Mouse (Mus musculus): ENCODE data around the gene Evx1. TPM values are rescaled to one million over a fixed set of nuclear protein-coding genes. Genes with fewer than 3 reads are reported as not detected.
"Not testable (repeated sequence)": the region's sequence is repeated elsewhere in the genome, so short reads cannot be mapped to it uniquely, and the experiment has no call there.

Evx1 gene
- polyA plus RNA-seq, 1 experiment, result not detected

DNA sequence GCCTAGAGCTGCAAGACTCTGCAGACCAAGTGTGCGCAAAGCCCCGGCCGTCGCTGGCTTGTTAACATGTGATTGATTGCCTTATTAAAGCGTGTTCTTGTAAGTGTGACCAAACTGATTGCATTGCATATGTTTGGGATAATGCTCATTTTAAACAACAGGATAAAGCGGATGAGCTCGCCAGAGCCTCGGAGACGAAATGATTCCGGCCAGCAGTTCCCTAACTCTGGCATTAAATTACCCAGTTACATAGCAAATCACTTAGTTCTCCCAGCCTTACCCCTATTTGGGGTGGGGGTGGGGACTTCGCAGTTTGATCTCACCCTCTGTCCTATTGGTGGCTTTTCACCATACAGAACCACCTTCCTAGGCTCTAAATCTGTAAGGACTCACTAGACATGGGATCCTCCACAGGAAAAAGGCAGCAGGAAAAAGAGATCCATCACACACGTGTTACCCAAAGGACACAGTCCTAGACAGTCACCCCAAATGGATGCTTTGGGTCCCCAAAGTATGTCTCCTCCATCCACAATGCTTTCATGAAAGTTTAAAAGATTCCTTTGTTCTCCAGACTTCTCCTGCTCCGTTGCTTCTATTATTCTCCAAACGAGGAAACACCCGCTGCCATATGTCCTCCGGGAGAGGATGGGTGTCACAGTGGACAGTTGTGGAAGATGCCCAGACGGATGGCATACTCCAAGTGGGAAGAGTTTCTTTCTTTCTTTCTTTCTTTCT is 6.8 kb downstream of the Evx1 start:
- no peaks in the 10 kb centered on the region for H3K4me1 ChIP-seq (ENCODE audit: control insufficient read depth, insufficient read depth, low read length)
- H3K4me3 ChIP-seq (ENCODE audit: insufficient read depth, low read length), result no peak overlapping the region
- H3K27ac ChIP-seq (ENCODE audit: insufficient read depth, low read length), result no peak overlapping the region
- TF ChIP-seq CTCF (IDR thresholded peaks at IDR 0.05; ENCODE audit: borderline replicate concordance, insufficient read depth, low read length) (no peak), POLR2A (IDR thresholded peaks at IDR 0.05; ENCODE audit: low read depth, low read length) (no peak)

DNA sequence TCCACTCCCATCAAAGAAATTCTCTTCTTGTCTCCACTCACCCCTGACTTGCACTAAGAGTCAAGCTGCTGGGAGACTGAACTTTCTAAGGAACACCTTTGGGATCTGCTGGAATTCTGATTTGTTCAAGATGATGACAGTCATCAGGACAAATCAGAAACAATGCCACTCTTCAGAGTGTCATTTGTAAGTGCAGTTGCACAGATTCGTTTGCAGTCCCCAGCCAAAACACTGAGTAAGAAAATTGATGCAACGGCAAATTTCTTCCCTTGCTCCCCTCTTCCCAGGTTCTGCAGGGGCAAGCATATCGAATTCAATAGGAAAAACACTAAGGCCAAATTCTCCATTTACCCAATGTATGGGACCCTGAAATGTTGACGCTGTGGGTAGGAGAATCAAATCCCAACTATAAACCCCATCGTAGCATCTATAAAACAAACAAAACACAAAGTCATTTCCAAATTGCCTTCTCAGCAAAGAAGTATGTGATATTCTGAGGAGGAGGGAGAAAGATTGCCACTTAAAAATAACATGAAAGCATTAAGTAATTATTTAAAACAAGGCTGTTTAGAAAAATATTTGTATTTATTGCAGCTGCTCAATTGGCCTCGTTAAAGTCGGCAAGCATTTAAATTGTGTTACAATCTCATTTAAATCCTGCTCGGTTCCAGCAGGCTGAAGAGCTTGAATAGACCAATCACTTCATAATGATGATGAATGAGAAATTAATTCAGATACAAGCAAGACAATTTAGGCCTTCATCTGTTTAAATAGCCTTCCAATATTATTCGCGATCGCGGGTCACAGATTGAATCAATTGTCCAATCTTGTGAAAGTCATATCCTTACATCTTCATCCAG is 7.9 kb downstream of the Evx1 start:
- Histone ChIP-seq H3K4me1 (ENCODE audit: control insufficient read depth, insufficient read depth, low read length) (no peaks in the 10 kb centered on the region), H3K4me3 (ENCODE audit: insufficient read depth, low read length) (no peak overlapping the region), H3K27ac (ENCODE audit: insufficient read depth, low read length) (no peak overlapping the region)
- TF ChIP-seq CTCF (IDR thresholded peaks at IDR 0.05; ENCODE audit: borderline replicate concordance, insufficient read depth, low read length), result no peak
- TF ChIP-seq POLR2A (IDR thresholded peaks at IDR 0.05; ENCODE audit: low read depth, low read length), result no peak

DNA sequence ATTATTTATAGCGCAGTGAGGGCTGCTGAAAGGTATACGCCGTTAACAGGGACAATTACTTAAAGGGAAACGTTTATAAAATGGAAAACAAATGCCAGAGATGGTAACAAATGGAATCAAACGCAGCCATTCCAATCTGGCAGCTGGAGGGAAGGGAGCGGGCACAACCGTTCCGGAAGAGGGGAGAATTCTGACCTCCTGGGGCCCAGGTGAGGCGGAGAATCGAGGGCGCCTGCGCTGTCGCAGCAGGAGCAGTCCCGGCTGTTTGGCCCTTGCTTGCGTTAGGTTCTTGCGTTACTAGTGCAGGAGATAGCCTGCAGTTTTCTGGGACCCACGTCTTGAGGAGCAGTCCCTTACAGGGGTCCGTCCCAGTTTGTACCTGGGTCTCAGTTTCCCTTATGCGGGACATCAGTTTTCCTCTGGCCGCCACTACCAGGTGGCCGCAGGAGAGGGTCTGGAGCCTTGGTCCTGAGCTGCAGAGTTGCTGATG is 8.6 kb downstream of the Evx1 start:
- H3K4me3 ChIP-seq (ENCODE audit: insufficient read depth, low read length), result no peak overlapping the region
- no peaks in the 10 kb centered on the region for H3K4me1 ChIP-seq (ENCODE audit: control insufficient read depth, insufficient read depth, low read length)
- no peak overlapping the region for H3K27ac ChIP-seq (ENCODE audit: insufficient read depth, low read length)
- TF ChIP-seq CTCF (IDR thresholded peaks at IDR 0.05; ENCODE audit: borderline replicate concordance, insufficient read depth, low read length) (no peak), POLR2A (IDR thresholded peaks at IDR 0.05; ENCODE audit: low read depth, low read length) (no peak)

DNA sequence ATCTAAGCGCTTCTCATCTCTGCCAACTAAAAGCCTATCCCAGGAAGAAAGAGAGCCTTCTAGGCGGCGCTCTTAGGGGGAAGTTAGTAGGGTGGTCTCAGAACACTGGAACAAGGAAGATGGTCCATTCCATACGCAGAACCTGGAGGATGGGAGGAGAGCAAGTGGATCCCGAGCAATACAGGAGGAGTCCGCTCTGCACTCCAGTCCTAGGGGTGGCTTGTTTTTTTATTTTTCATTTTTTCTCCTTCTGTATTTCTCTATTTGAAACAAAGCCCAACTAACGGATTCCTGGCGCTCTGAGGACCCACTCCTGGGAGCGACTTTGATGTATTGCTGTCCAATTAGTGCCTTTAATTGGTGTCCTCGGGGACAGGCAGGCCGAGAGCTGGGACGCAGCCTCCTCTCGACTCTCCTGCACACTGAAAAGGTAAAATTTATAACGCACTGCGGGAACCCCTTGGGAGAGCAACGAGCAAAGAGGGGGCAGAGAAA is 9.5 kb downstream of the Evx1 start:
- Histone ChIP-seq H3K27ac (ENCODE audit: insufficient read depth, low read length) (no peak overlapping the region), H3K4me3 (ENCODE audit: insufficient read depth, low read length) (no peak overlapping the region), H3K4me1 (ENCODE audit: control insufficient read depth, insufficient read depth, low read length) (no peaks in the 10 kb centered on the region)
- TF ChIP-seq POLR2A (IDR thresholded peaks at IDR 0.05; ENCODE audit: low read depth, low read length) (no peak), CTCF (IDR thresholded peaks at IDR 0.05; ENCODE audit: borderline replicate concordance, insufficient read depth, low read length) (no peak)

DNA sequence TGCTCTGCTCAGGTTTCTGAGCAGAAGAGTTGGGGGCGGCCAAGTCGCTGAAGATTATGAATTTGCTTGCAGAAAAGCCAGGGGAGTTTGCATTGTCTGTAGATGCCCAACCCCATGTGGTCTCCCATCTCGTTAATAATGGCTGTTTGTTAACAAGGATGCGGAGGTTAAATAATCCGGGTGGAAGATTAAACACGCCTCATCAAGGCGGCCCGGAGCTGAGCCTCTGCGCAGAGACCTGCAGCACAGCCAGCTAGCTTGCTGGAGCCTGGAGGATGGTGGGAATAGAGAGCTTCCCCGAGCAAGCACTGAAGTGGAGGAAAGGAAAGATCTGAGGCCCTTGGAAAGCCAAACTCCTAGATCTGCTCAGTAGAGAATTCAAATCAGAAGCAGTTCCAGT is 10.0 kb downstream of the Evx1 start:
- no peak for TF ChIP-seq CTCF (IDR thresholded peaks at IDR 0.05; ENCODE audit: borderline replicate concordance, insufficient read depth, low read length)
- TF ChIP-seq POLR2A (IDR thresholded peaks at IDR 0.05; ENCODE audit: low read depth, low read length), result no peak
- Histone ChIP-seq H3K27ac (ENCODE audit: insufficient read depth, low read length) (no peak overlapping the region), H3K4me1 (ENCODE audit: control insufficient read depth, insufficient read depth, low read length) (no peaks in the 10 kb centered on the region), H3K4me3 (ENCODE audit: insufficient read depth, low read length) (no peak overlapping the region)

DNA sequence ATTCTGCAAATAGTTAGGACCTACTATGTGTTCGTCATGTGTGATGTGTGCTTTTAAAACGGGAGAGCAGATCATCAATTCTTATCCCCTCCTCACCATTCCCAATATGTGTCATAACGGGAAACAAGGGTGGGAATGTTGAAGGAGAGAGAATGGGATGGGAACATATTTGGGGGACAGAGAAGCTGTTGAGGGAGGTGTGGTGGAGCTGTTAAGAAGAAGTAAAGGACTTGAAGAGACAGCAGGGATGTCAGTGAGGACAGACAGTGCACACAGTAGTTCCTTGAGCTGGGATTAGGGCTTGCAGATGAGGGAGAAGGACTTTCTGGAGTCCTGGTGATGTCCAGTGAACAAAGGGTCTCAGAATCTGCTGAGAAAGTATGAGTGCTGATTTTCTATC is 10.8 kb downstream of the Evx1 start:
- H3K4me1 ChIP-seq (ENCODE audit: control insufficient read depth, insufficient read depth, low read length), result no peaks in the 10 kb centered on the region
- no peak for TF ChIP-seq POLR2A (IDR thresholded peaks at IDR 0.05; ENCODE audit: low read depth, low read length)
- H3K27ac ChIP-seq (ENCODE audit: insufficient read depth, low read length), result no peak overlapping the region
- no peak overlapping the region for H3K4me3 ChIP-seq (ENCODE audit: insufficient read depth, low read length)

DNA sequence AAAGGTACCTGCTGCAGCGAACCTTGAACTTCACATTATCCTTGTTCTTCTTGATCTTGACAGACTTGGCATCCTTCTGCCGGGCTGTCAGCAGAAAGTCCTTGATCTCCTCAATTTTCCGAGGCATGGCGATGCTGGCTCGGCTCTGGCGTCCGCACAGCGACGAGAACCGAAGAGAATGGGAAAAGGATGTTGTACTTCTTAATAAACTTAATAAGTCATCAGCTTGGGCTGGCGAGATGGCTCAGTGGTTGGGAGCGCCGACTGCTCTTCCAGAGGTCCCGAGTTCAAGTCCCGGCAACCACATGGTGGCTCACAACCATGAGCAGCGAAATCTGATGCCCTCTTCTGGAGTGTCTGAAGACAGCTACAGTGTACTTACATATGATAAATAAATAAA is 33.5 kb downstream of the Evx1 start:
- not testable (repeated sequence) for H3K27ac ChIP-seq (ENCODE audit: insufficient read depth, low read length); H3K4me1 ChIP-seq (ENCODE audit: control insufficient read depth, insufficient read depth, low read length); H3K4me3 ChIP-seq (ENCODE audit: insufficient read depth, low read length)

DNA sequence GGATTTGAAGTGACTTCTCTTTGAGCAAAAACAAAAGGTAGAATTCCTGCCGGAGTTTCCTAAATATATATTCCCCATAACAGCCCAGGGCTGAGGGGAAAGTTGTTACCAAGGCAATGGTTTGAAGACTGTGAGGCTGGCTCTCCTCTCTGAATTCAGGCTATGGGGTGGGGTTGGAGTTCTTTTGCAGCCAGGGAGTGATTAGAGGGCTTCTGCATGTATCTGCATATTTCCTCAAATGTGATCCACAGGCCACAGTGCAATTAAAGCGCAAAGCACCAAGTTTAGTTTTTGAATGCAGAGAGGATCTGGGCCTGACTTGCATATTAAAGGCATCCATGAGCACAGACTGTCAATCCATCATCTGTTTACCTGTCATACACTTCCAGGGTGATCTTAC is 52.7 kb downstream of the Evx1 start:
- Histone ChIP-seq H3K27ac (ENCODE audit: insufficient read depth, low read length) (no peak overlapping the region), H3K4me1 (ENCODE audit: control insufficient read depth, insufficient read depth, low read length) (no peaks in the 10 kb centered on the region), H3K4me3 (ENCODE audit: insufficient read depth, low read length) (no peak overlapping the region)
- TF ChIP-seq CTCF (IDR thresholded peaks at IDR 0.05; ENCODE audit: borderline replicate concordance, insufficient read depth, low read length) (no peak), POLR2A (IDR thresholded peaks at IDR 0.05; ENCODE audit: low read depth, low read length) (no peak)

DNA sequence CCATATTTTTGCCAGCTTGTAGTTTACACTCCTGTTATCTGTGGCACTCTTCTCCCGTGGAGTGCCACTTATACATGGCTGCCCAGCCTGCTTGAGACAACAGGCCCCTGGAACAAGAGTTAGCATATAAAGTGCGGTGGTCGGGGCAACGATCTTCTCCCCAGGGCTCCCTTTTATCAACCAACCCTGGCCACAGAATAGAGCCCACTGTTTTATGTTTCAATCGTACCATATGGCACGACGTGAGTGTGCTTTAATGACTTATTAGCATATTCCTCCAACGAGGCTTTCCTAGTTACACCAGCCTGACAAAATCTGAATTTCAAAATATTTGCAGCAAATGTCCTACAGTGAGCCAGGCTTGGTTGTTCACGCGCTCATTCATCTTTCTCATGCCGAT is 53.2 kb downstream of the Evx1 start:
- Histone ChIP-seq H3K4me1 (ENCODE audit: control insufficient read depth, insufficient read depth, low read length) (no peaks in the 10 kb centered on the region), H3K27ac (ENCODE audit: insufficient read depth, low read length) (no peak overlapping the region), H3K4me3 (ENCODE audit: insufficient read depth, low read length) (no peak overlapping the region)
- TF ChIP-seq POLR2A (IDR thresholded peaks at IDR 0.05; ENCODE audit: low read depth, low read length) (no peak), CTCF (IDR thresholded peaks at IDR 0.05; ENCODE audit: borderline replicate concordance, insufficient read depth, low read length) (no peak)

DNA sequence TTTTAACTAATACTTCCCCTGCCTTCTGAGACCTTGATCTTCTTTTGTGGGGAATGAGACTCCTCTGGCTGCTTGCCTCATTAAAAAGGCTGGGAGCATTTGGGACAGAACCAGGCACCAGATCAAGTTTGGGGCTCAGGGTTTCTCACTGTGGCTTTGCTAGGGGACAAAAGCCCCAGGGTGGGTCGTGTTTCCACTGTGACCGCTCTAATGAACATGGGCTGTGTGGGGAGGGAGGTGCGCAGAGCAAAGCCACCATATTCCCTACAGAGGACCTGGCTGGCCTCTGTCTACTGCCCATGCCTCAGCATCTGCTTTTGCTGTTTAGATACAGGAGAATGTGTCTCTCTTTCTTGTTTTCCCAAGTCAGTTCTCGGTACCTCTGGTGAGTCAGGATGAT is 53.8 kb downstream of the Evx1 start:
- no peak overlapping the region for H3K27ac ChIP-seq (ENCODE audit: insufficient read depth, low read length)
- no peaks in the 10 kb centered on the region for H3K4me1 ChIP-seq (ENCODE audit: control insufficient read depth, insufficient read depth, low read length)
- H3K4me3 ChIP-seq (ENCODE audit: insufficient read depth, low read length), result no peak overlapping the region
- no peak for TF ChIP-seq POLR2A (IDR thresholded peaks at IDR 0.05; ENCODE audit: low read depth, low read length)

Other genes starting within 250 kb of the Evx1 start
- 2.4 and 3.0 TPM in 2 replicates for gene Hoxa1, start 155.2 kb upstream of the Evx1 start, polyA plus RNA-seq (2011; ENCODE audit: insufficient read length, low read depth, missing spikeins)
- 4.3 and 4.8 TPM in 2 replicates for gene Hoxa2, start 148.7 kb upstream of the Evx1 start, polyA plus RNA-seq (2011; ENCODE audit: insufficient read length, low read depth, missing spikeins)
- gene 5730596B20Rik, start 136.0 kb upstream of the Evx1 start, polyA plus RNA-seq (2011; ENCODE audit: insufficient read length, low read depth, missing spikeins), result 0.23 TPM in 1 of 2 replicates, not detected in the other
- 3.0 and 4.2 TPM in 2 replicates for gene Hoxa4, start 121.7 kb upstream of the Evx1 start, polyA plus RNA-seq (2011; ENCODE audit: insufficient read length, low read depth, missing spikeins)
- gene Hoxa5, start 108.9 kb upstream of the Evx1 start, polyA plus RNA-seq (2011; ENCODE audit: insufficient read length, low read depth, missing spikeins), result 11.9 and 18.6 TPM in 2 replicates
- gene Hoxa6, start 104.8 kb upstream of the Evx1 start, polyA plus RNA-seq (2011; ENCODE audit: insufficient read length, low read depth, missing spikeins), result 2.8 and 4.2 TPM in 2 replicates
- 10.2 and 13.5 TPM in 2 replicates for gene Hoxa3, start 100.2 kb upstream of the Evx1 start, polyA plus RNA-seq (2011; ENCODE audit: insufficient read length, low read depth, missing spikeins)
- 0.89 TPM in 1 of 2 replicates, not detected in the other for gene Gm28308, start 100.2 kb upstream of the Evx1 start, polyA plus RNA-seq (2011; ENCODE audit: insufficient read length, low read depth, missing spikeins)
- 15.8 and 21.6 TPM in 2 replicates for gene Hoxa7, start 91.6 kb upstream of the Evx1 start, polyA plus RNA-seq (2011; ENCODE audit: insufficient read length, low read depth, missing spikeins)
- gene Hoxa9, start 82.4 kb upstream of the Evx1 start, polyA plus RNA-seq (2011; ENCODE audit: insufficient read length, low read depth, missing spikeins), result 9.9 and 13.6 TPM in 2 replicates
- gene Hoxa10, start 72.6 kb upstream of the Evx1 start, polyA plus RNA-seq (2011; ENCODE audit: insufficient read length, low read depth, missing spikeins), result 12.1 and 18.2 TPM in 2 replicates
- 5.1 and 9.2 TPM in 2 replicates for gene Hoxa11, start 67.7 kb upstream of the Evx1 start, polyA plus RNA-seq (2011; ENCODE audit: insufficient read length, low read depth, missing spikeins)
- gene Hoxa13, start 52.6 kb upstream of the Evx1 start, polyA plus RNA-seq (2011; ENCODE audit: insufficient read length, low read depth, missing spikeins), result 3.3 and 5.0 TPM in 2 replicates

Data from embryonic fibroblast, embryonic 13.5 days (primary cell).